Mouse (Mus musculus): ENCODE data around the gene Tifa. TPM values are rescaled to one million over a fixed set of nuclear protein-coding genes. Genes with fewer than 3 reads are reported as not detected.

Tifa gene
- total RNA-seq (2021), result 1 to 10 TPM; 2.1 to 3.1 TPM
- long read RNA-seq, experiment 1, partial matches to known transcripts, result 0 of 4 reads
- long read RNA-seq, experiment 1, other reads (novel, unspliced or antisense), result 1 of 4 reads
- long read RNA-seq, experiment 2, partial matches to known transcripts, result 0 of 3 reads
- long read RNA-seq, experiment 2, other reads (novel, unspliced or antisense), result 1 of 3 reads

GRCm38 (mm10) chr3:127789500-127790191 is at the start of gene Tifa:
TSS of gene Tifa (plus strand) at chr3:127789805.
- peak; percentile 71 for DNase-seq
- intact Hi-C loops (cut with DNase I), result loop anchor here (5.0 kb wide), 2 partner anchors 48 to 108 kb away; partner anchors contain the start of genes Ap1ar and Fam241a

DNA sequence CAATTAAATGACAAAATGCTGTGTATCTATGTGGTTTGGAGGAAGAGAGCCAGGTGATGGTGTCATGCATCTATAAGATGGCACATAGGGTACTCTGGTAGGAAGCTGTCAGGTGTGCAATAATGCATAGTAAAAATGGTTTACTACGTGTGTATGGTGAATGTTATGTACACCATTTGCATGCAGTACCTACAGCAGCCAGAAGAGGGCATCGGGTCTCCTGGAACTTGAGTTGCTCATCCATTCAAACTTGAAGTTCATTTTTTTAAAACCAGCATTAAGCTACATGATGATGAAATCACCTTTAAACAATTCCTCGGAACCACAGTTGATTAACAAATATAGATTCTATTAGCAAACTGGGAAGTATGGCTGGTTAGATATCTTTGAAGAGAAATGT is 48.1 kb upstream of the Tifa start:
- no peak for DNase-seq
- intact Hi-C loops (cut with DNase I), result no loop called here

DNA sequence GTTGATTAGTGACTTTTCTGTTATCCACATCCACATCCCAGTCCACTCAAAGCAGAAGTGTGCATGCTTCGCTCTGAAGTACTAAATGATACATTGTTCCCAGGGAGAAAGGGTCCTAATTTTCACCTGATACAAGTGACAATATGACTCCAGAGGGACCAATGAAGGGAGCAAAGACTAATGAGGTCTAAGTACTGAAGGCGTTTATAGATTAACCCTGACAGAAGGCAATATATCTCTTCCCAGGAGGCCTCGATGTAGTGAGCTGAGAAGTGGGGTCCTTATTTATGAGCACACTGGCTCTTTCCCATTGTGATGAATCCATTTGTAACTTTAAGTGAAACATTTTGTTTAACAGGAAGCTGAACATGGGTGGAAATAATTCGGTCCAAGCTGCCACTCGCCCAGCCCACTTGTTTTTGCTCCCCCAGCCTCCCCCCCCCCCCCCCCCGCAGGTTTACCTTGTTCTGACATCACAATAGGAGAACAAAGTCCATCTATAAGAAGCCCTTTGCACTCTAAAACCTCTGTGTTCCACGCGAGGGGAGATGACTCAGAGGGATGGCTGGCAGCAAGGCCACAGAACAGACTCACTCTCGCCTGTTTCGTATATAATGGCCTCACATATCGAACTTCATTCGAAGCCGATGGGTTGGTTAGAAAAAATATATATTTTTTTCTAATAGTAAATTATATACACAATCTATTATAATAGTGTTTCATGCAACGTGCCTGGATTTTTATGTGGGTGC is 45.8 kb upstream of the Tifa start:
- DNase-seq, result no peak
- intact Hi-C loops (cut with DNase I), result no loop called here

DNA sequence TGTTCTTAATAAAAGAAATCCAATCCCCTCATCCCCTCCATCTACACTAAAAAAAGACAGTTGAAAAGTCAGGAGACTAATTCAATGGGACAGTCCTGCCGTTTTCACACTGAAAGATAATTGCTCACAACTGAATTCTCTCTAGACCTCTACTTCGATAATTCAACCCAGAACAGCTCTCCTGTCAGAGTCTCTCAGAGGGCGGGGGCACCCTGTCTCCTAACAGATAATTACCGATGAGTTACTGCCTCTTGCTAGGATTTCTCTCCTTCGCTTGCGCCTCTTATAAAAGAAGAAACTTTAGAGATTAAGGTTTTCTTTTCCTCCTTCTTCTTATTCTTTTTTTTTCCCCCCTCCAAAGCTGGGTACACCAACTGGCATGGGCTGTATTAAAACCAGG is 44.1 kb upstream of the Tifa start:
- DNase-seq, result no peak
- intact Hi-C loops (cut with DNase I), result no loop called here

GRCm38 (mm10) chr3:127745911-127746640 is 43.5 kb upstream of the Tifa start:
- intact Hi-C loops (cut with DNase I), result no loop called here
- DNase-seq, result no peak

DNA sequence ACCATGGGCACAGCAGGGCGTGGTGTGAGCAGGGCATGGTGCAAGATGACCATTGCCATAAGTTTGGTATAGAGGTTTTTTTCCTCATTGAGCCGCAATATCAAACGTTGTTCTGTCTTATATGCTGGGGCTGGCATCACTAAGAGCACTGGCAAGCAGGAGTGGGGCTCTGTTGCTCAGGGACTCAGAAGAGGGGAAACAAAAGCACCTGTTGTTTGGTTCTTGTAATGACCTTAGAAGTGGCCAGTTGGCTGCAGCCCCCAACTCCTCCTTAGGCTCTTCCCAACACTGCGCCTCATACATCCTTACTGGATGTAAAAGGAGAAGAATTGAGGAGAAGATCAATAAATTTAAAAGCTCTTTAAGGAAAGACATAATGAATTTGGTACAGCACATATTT is 41.0 kb upstream of the Tifa start:
- intact Hi-C loops (cut with DNase I), result no loop called here
- DNase-seq, result no peak

- DNase-seq, result no peak
- intact Hi-C loops (cut with DNase I), result no loop called here
Observed at GRCm38 (mm10) chr3:127749266-127749665, 40.3 kb upstream of the Tifa start.

DNA sequence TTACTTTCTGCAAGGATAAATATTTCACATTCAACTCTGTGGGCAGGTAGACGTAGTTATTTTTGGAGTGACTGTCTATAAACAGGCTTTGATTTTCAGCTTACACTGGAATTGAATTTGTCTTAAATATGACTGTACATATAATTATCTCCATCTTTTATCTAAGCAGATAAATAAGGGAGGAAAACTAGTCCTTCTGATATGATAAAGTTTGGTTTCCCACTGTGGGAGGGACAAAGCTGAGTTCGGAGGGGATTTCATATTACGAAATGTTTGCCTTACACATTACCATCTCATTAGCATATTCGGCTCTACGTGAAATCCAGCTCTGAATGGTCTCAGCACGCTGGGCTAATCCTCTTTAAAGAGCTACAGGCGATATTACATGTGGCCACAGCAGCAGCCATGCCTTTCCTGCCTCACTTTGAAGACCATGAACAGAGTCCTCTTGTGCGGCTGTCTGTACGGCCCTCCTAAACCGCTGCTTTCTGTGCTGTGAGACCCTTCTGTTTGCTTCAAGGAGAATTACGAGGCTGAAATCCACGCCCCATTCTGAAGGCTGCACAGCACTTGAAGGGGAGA is 39.5 kb upstream of the Tifa start:
- intact Hi-C loops (cut with DNase I), result no loop called here
- no peak for DNase-seq

DNA sequence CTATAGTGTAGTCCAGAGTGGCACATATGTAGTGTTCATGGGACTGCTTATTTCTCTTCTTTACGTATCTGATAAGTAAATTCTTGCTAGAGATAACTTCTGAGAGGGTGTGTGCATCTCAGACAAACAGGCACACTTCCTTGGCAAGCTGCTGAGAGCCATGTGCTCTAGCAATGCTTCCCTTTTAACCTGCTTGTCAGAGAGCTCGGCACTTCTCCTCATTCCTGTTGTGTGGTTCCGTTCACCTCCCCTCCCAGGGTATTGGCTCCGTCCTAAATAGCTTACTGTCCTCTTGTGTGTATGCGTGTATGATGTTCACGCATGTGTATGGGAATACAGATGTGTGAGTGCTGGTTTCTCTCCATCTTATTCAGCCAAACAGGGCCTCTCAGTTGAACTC is 33.1 kb upstream of the Tifa start:
- DNase-seq, result no peak
- intact Hi-C loops (cut with DNase I), result no loop called here

- no peak for DNase-seq
- intact Hi-C loops (cut with DNase I), result no loop called here
Observed at GRCm38 (mm10) chr3:127757886-127758301, 31.7 kb upstream of the Tifa start.

- intact Hi-C loops (cut with DNase I), result loop anchor here (1.0 kb wide), 1 partner anchor 134 kb away; no protein-coding TSS in a partner anchor
- no peak for DNase-seq
Observed at GRCm38 (mm10) chr3:127758806-127759205, 30.8 kb upstream of the Tifa start.

DNA sequence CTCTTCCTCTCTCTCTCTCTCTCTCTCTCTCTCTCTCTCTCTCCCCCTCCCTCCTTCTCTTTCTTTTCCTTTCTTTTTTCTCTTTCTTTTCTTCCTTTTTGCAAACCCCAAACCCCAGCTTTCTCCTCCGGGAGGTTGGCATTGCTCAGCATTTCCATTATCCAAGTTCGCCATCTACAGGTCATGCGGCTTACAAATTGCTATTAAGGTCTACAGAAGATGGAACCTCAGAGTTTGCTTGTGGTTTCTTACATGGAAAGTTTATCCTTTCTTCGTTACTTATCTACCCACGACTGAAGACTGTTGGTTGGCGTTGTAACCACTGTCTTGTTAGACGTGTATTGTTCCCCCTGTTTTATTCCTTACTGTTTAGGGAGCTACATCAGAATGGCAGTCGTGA is 30.4 kb upstream of the Tifa start:
- DNase-seq, result peak; percentile 24 to 28
- intact Hi-C loops (cut with DNase I), result loop anchor here (1.0 kb wide), 1 partner anchor 134 kb away; no protein-coding TSS in a partner anchor

- intact Hi-C loops (cut with DNase I), result loop anchor here (5.0 kb wide), 2 partner anchors 190 to 440 kb away; no protein-coding TSS in a partner anchor
- no peak for DNase-seq
Observed at GRCm38 (mm10) chr3:127762403-127762802, 27.2 kb upstream of the Tifa start.

DNA sequence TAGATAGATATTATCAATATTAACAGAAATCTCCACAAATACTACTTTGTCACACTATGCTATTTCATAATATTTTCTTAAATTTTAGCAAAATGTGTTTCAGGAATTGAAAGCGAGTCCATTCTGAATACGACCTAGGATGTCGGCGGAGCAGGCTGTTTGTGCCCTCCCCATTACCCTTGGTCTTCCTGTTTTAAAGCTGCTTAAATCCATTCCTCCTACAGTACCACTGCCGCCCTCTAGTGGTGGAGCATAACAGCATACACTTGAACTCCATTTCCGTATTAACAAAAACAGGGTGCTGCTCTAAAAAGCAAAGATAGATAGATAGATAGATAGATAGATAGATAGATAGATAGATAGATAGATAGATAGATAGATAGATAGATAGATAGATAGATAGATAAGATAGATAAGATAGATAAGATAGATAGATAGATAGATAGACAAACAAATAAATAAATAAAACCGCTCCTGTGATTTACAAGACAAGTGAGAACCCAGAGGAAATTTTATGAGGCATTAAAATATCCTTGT is 26.5 kb upstream of the Tifa start:
- intact Hi-C loops (cut with DNase I), result loop anchor here (5.0 kb wide), 2 partner anchors 191 to 441 kb away; no protein-coding TSS in a partner anchor

DNA sequence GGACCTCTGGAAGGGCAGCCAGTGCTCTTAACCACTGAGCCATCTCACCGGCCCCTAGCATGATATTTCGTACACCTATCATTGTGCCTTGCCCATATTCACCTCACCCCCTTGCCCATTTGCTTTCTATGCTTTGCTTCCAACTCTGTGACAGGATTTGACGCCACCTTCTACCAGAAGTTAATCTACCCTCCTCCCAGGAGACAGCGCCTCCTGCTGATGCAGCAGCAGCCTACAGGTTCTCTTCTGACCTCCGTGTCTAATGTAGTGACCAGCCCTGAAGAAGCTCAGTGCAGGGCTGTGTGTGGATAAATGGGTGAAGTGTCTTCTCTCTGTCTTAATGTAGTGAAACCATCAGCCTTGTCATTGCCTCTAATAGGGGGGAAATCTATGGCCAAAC is 25.1 kb upstream of the Tifa start:
- DNase-seq, result no peak
- intact Hi-C loops (cut with DNase I), result loop anchor here (5.0 kb wide), 2 partner anchors 192 to 442 kb away; no protein-coding TSS in a partner anchor

More for the DNA sequence above, 26.5 kb upstream of the Tifa start:
- DNase-seq, result peak; percentile 85 to 88

GRCm38 (mm10) chr3:127765971-127766370 is 23.6 kb upstream of the Tifa start:
- no peak for DNase-seq
- intact Hi-C loops (cut with DNase I), result no loop called here

DNA sequence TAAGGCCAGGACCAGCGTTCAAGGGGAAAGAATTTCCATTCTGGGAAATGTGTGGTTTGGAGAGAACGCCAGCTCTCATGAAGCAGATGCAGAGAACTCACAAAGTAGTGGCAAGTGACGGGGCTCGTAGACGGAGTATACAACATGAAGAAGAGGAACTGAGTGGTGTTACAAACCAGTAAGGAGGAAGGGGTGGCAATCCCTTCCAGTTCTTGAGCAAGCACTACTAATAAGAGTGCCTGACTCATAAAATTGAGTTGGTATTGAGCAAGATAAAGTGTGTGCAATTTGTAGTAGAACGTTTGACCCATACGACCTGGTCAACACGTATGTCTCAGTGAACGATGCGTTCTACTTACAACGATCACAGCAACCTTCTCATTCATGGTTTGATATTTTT is 20.5 kb upstream of the Tifa start:
- no peak for DNase-seq
- intact Hi-C loops (cut with DNase I), result no loop called here

- intact Hi-C loops (cut with DNase I), result no loop called here
Observed at GRCm38 (mm10) chr3:127780021-127780644, 9.5 kb upstream of the Tifa start, which contains the start of gene Alpk1. TSS of gene Alpk1 (minus strand) at chr3:127780527.

GRCm38 (mm10) chr3:127780921-127781320 is 8.7 kb upstream of the Tifa start:
- intact Hi-C loops (cut with DNase I), result no loop called here
- no peak for DNase-seq

More at GRCm38 (mm10) chr3:127780021-127780644, 9.5 kb upstream of the Tifa start, which contains the start of gene Alpk1:
- peak; percentile 65 to 73 for DNase-seq
